Mouse (Mus musculus): ENCODE measurements at regions not wholly inside any gene's neighbourhood (a gene's known extent, or its start where the extent isn't known, plus 50 kb on each side); places are given as distances from the start of the nearest gene placed in this dataset.
A peak's percentile ranks its signal among the peaks of the same experiment; 100 is the strongest.

DNA sequence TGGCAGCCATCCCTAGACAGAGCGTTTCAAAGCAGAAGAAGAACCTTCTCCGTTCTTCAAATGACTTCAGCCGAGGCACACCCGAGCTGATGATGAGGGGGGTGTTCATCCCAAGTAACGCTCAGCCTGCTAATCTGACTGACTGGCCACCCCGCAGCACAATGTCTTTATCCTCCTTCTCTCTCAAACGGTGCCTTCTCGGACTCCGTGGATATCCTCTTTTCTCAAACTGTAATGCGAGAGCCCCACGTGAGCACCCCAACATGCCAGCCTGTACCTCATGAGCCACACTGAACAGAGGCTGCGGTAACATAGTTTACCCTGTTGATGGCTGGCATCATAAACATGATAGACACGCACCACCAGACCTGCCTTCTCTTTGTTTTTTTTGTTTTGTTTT, 76.8 kb upstream of the Sox13 start:
- no peak overlapping the region for H3K4me3 ChIP-seq
- DNase-seq (ENCODE audit: low spot score in 2 of 2): no peak
- no peak for TF ChIP-seq CTCF (conservative IDR thresholded peaks at IDR 0.05)
- no peak overlapping the region for H3K27ac ChIP-seq

DNA sequence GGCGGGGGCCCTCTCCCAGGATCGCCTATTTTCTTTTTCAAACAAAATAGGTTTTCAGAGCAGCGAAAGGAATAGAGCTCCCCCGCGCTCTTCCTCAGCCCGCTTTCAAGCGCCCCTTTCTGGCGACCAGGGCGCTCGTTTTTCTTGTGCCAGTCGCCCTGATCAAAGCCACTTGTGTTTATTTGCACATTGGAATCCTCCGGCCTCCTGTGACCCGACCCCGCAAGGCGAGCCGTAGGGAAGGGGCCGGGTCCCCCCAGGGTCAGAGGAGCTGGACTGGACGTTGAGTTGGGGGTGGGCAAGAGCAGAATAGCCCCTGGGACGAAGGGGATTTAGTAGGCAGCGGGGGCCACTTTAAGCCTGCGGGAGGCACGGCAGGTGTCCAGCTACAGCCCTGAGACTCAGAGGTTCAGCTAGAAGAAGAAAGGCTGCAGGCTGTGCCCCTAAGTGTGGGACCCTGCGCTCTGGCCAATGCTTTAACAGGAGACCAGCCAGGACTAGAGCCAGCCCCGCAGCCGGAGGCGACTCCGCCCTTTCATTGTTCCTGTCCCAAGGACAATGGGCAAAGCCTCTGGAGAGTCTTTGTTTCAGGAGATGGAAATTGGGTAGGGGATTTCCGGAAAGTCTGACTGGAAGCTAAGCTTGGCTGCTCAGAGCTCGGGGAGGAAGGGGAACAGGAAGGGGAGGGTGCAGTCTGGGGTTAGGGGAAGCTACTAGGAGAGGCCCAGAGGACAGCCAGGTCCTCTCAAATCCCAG, 69.0 kb upstream of the Sox13 start:
- DNase-seq (ENCODE audit: low spot score in 2 of 2): peak; percentile 7 to 21
- H3K4me3 ChIP-seq: peak overlapping the region; percentile 50
- no peak; the same call in 1 of the 2 replicates for TF ChIP-seq CTCF (conservative IDR thresholded peaks at IDR 0.05)
- H3K27ac ChIP-seq: peak overlapping the region; percentile 83

DNA sequence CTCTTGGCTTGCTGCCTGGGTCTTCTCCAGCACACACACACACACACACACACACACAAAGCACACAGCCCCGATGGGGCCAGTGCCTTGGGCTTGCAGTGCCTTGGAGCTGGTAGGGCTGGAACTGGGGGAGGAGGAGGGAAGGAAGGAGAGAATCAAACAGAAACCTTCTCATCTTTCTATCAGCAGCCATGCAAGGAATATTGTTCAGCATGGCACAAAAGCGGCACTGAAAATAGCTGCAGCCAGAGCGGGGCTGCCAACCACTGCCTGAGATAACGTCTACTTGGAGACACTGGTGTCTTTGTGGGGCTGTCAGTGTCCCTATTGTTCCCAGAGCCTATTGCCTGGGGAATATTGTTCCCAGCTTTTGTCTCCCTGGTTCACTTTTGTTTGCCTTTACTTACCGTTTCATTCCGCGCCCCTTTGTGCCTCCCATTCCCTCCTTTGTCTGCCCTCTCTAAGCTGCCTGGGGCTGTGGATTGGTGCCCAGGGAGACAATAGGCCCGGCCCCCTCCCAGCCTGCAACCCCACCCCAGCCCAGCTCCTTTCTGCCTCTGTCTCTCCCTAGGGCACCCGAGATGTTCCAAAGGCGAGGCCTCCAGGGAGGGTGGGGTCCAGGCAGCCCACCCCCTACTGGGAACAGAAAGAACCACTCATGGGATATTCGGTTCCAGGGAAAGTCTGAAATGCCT, 68.3 kb upstream of the Sox13 start:
- DNase-seq (ENCODE audit: low spot score in 2 of 2): peak; percentile 25 to 38
- Histone ChIP-seq H3K27ac (peak overlapping the region; percentile 83), H3K4me3 (peak overlapping the region; percentile 50)
- peak; percentile 41 for TF ChIP-seq CTCF (conservative IDR thresholded peaks at IDR 0.05)

DNA sequence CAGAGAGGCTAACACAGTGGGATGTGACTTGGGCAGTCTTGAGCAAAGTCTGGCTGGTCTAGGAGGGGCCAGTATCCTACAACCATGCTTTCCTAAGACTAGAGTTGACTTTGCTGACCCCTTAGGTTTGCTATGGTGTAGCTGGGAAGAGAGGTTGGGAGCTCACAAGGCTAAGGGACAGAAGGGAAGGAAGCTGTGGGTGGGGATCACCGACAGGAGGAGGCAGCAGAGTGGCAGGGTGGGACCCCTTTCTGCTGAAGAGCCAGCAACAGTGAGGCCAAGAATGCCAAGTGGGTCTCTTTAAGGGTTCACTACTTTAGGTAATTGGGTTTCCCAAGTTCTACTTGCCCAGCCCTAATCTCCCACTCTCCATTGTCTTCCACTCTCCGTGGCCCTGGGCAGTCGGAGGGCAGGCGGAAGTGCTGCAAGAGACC, 67.7 kb upstream of the Sox13 start:
- DNase-seq (ENCODE audit: low spot score in 2 of 2): no peak
- H3K27ac ChIP-seq: peak overlapping the region; percentile 83
- TF ChIP-seq CTCF (conservative IDR thresholded peaks at IDR 0.05): no peak; the same call in 1 of the 2 replicates
- H3K4me3 ChIP-seq: peak overlapping the region; percentile 50; the same call in 1 of the 2 replicates

DNA sequence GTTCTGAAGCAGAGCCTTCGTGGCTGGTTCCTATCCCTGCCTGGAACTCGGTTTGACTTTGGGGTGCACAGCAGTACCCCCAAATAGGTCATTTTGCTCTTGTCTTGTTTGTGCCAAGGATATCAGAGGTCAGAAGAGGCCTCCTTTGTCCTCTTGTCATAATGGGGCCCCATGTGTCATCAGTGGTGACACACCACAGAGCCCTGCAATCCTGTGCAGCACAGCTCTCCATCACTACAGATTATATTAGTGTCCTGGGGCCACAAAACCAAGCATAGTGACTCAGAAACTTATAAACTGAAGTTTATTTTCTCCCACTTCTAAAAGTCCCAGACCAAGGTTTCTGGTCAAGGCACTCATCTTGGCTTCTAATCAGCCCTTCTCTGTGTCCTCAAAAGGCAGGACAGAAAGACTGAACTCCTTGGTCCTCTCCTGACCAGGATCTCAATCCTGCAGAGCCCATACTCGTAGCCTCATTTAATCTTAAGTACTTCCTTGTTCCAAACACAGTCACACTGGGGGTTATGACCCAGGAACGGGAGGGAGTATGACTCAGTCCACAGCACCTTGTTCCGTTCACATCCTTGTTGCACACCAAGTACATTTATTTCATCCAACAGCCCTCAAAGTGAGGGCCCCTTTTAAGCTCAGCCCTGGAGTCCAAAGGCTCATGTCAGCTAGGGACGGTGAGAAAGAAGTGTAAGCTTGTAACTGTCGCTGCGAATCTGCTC, 63.2 kb upstream of the Sox13 start:
- Histone ChIP-seq H3K27ac (no peak overlapping the region), H3K4me3 (no peak overlapping the region)
- DNase-seq (ENCODE audit: low spot score in 2 of 2): no peak
- no peak for TF ChIP-seq CTCF (conservative IDR thresholded peaks at IDR 0.05)

DNA sequence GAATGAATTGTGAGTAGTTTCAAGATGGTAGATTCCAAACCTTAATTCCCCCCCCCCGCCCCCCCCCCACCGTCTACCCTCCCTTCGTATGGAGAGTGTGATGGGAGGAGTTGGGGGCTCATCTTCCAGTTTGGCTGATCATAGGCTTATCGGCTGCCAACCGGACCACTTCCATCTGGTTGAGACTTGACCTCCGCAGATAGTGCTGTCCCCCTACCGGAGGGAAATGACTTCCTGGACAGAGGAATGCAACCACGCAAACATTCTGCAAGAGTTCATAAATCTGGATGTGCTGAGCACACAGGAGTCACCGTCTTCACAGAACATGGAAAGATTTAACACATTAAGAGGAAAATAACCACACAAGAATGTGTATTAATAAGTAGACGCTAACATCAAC, 62.2 kb upstream of the Sox13 start:
- H3K27ac ChIP-seq: no peak overlapping the region
- H3K4me3 ChIP-seq: no peak overlapping the region
- DNase-seq (ENCODE audit: low spot score in 2 of 2): no peak
- TF ChIP-seq CTCF (conservative IDR thresholded peaks at IDR 0.05): no peak

DNA sequence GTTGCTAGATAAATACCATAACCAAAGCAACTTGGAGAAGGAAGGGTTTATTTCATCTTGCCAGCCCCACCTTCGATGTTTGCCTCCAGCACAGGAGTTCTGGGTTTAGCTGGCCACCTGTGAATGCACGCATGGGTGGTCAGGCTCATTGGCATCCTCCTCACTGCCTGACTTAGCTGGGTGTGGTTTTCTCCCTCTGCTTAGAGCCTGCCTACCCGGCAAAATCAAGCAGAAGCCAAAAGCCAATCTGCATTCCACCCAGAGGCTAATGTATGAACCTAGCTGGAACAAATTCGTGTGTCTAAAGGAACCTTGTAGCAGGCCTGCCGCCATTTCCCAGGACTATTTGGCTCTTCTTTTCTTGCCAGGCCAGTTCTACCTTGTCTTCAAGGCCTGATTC, 58.7 kb upstream of the Sox13 start:
- H3K27ac ChIP-seq: no peak overlapping the region
- DNase-seq (ENCODE audit: low spot score in 2 of 2): no peak
- H3K4me3 ChIP-seq: no peak overlapping the region
- no peak for TF ChIP-seq CTCF (conservative IDR thresholded peaks at IDR 0.05)

DNA sequence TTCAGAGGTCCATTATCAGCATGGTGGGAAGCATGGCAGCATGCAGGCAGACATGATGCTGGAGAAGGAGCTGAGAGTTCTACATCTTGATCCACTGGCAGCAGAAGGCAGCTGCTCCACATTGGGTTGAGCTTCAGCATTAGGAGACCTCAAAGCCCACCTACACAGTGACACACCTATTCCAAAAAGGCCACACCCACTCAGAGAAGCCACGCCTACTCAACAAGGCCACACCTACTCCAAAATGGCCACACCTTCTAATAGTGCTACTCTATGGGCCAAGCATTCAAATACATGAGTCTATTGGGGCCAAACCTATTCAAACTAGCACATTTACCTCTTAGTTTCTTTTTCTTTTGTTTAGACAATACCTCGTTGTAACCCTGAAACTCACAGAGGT, 50.4 kb upstream of the Sox13 start:
- no peak overlapping the region for H3K27ac ChIP-seq
- DNase-seq (ENCODE audit: low spot score in 2 of 2): no peak
- H3K4me3 ChIP-seq: no peak overlapping the region
- no peak for TF ChIP-seq CTCF (conservative IDR thresholded peaks at IDR 0.05)

All from layer of hippocampus, adult 2 months (tissue).